Mouse (Mus musculus) kidney, adult 2 months (tissue): ENCODE measurements at regions not wholly inside any gene's neighbourhood (a gene's known extent, or its start where the extent isn't known, plus 50 kb on each side); places are given as distances from the start of the nearest gene placed in this dataset.
A peak's percentile ranks its signal among the peaks of the same experiment; 100 is the strongest.
"Not testable (repeated sequence)": the region's sequence is repeated elsewhere in the genome, so short reads cannot be mapped to it uniquely, and the experiment has no call there.

ENCODE experiments used
- DNase-seq: peaks from one replicate; pipeline ENCODE4 v3.0.0; 2021
- H3K27ac ChIP-seq: fragments of 200-500 bp; 2 replicates; pipeline ENCODE4 v1.5.1; 2012; ENCODE audit warnings: low read depth, low read length, control low read depth, inconsistent platforms; ENCODE audit not compliant: insufficient read depth
- H3K27me3 ChIP-seq: fragments of 200-500 bp; replicated peaks from 2 replicates; pipeline ENCODE4 v1.6.1; 2012; ENCODE audit warnings: mild to moderate bottlenecking, moderate library complexity, low read length, inconsistent platforms; ENCODE audit not compliant: control insufficient read depth, insufficient read depth
- H3K36me3 ChIP-seq: fragments of 200-500 bp; 2 replicates; pipeline ENCODE4 v1.6.1; 2012; ENCODE audit warnings: mild to moderate bottlenecking, moderate library complexity, low read length, inconsistent platforms; ENCODE audit not compliant: control insufficient read depth, insufficient read depth
- H3K4me1 ChIP-seq: fragments of 200-500 bp; 2 replicates; pipeline ENCODE4 v1.6.1; 2011; ENCODE audit warnings: low read length; ENCODE audit not compliant: control insufficient read depth, insufficient read depth
- H3K4me3 ChIP-seq: fragments of 200-500 bp; 2 replicates; pipeline ENCODE4 v1.5.1; 2011; ENCODE audit warnings: mild to moderate bottlenecking, low read depth, low read length, control low read depth; ENCODE audit not compliant: insufficient read depth
- CTCF ChIP-seq: fragments of 200-500 bp; conservative IDR thresholded peaks from 2 replicates; pipeline ENCODE4 v1.5.1; 2011; ENCODE audit warnings: low read depth, mild to moderate bottlenecking, control low read depth, low read length, moderate library complexity, mixed read lengths; ENCODE audit not compliant: insufficient read depth, insufficient read length
- POLR2A ChIP-seq: fragments of 200-500 bp; IDR thresholded peaks from one replicate; pipeline ENCODE4 v1.6.1; 2011; ENCODE audit warnings: low read depth, low read length, control low read depth
- WGBS: fragments of 180-500 bp; shearing (Covaris S2); methylation state at CpG from one replicate; pipeline ENCODE4 v1.1.7; 2018; 5-methylcytosine and 5-hydroxymethylcytosine counted together

DNA sequence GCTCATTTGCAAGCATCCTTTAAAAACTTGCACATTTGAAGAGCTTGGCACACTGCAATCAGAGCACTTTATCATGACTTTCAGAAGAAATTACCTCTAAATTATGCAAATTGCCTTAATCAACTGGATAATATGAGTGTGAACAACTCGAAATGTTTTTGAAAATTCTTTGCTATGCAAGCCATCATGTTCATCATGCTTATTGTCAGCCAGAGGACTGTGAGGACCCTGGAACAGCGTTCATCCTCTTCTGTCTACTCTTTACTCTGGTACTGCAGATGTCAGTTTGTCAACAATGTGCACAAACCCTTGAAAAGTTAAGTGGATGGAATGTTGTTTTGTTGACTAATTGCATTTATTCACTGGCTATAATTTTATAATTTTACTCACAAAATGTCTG is 1899.9 kb upstream of the Slc39a10 start:
- H3K27me3 ChIP-seq = no peaks in the 10 kb centered on the region
- TF ChIP-seq POLR2A (no peak), CTCF (no peak)
- no peak overlapping the region for H3K27ac ChIP-seq
- H3K4me3 ChIP-seq = no peak overlapping the region
- H3K36me3 ChIP-seq = no peaks in the 10 kb centered on the region
- DNase-seq = no peak
- no peaks in the 10 kb centered on the region for H3K4me1 ChIP-seq
- WGBS = 53% methylated on average over 2 of the region's 2 CpGs

DNA sequence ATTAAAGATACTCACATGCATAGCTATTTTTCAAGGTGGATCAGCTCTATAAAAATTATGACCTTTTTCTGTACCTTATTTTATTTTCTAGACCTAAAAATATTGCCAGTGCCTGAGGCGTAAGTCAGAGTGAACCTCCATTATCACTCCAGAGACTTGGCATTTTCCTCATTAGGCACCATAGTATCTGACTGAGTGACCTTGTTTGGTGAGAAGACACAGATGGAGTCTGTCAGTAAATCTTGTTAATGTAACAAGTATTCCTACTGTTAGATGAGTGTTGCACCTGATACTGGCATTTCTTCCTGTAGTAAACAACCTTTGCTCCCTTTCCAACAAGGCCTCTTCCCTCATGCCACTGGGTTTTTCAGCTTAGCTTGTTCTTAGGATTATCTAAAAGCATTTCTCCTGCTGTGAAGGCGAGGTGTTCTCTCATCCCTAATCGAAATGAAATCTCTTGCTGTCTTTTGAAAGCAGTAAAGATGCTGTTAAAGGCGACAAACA is 1860.7 kb upstream of the Slc39a10 start:
- Histone ChIP-seq H3K4me3 (no peak overlapping the region), H3K27ac (no peak overlapping the region), H3K4me1 (no peaks in the 10 kb centered on the region), H3K36me3 (no peaks in the 10 kb centered on the region), H3K27me3 (no peaks in the 10 kb centered on the region)
- WGBS = 60% methylated on average over 4 of the region's 4 CpGs
- no peak for TF ChIP-seq CTCF
- no peak for TF ChIP-seq POLR2A
- DNase-seq = no peak

DNA sequence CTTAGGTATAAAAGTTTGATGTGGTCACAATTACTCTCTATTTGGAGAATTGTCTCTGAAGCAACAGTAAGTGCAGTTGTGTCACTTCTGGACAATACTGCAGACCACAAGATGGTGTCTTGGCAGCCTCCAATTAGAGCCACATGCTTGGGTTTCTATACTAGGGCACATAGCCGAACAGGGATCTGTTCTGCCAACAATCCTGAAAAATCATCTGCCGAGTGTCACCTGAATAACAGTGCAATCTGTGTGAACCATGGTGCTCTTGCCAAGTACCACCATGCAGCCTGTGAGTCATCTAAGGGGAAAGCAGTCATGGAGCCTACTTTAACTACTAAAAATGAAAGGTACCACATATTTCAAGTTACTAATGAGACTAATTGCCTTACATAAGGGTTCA is 1840.9 kb upstream of the Slc39a10 start:
- 86% methylated on average over 2 of the region's 2 CpGs for WGBS
- TF ChIP-seq POLR2A (no peak), CTCF (no peak)
- H3K27ac ChIP-seq = no peak overlapping the region
- H3K36me3 ChIP-seq = no peaks in the 10 kb centered on the region
- no peak for DNase-seq
- no peaks in the 10 kb centered on the region for H3K27me3 ChIP-seq
- H3K4me1 ChIP-seq = no peaks in the 10 kb centered on the region
- H3K4me3 ChIP-seq = no peak overlapping the region

GRCm38 (mm10) chr1:48708606-48709005 is 1816.0 kb upstream of the Slc39a10 start:
- not testable (repeated sequence) for H3K27ac ChIP-seq, H3K36me3 ChIP-seq, H3K27me3 ChIP-seq, H3K4me3 ChIP-seq, H3K4me1 ChIP-seq
- WGBS = 90% methylated on average over 3 of the region's 3 CpGs
- peak; percentile 37 for DNase-seq
